Mouse (Mus musculus): Measurements from ENCODE around the gene Cacnb4. TPM values are rescaled to one million over a fixed set of nuclear protein-coding genes. Genes with fewer than 3 reads are reported as not detected.

The Cacnb4 gene
- polyA plus RNA-seq, 1 experiment from 2014 or later: 21.5 TPM

DNA sequence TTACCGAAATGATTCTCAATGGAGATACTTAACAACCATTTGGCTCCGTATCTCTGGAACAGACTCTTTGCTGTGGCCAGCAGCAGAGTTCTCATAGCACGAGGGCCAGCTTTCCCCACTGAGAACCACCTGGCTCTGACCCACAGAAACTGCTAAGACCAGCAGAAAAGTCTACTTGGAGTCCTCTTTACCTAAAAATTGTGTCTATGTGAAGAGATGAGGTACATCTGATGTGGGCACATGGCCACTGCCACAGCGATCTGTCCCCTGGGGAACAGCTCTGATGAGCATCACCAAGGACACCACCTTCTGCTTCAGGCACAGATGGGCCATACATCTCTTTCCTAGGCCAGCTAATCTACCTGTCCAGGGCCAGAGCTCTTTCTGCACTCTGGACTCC is 135.6 kb downstream of the Cacnb4 start:
- Histone ChIP-seq H3K9ac (replicated peaks; ENCODE audit: low read depth, low read length) (no peak overlapping the region), H3K4me1 (ENCODE audit: control insufficient read depth, insufficient read depth, low read length) (no peaks in the 10 kb centered on the region), H3K4me3 (ENCODE audit: low read depth, low read length) (no peak overlapping the region), H3K9me3 (ENCODE audit: control insufficient read depth, low read length) (peaks cover 3% of the 10 kb centered on the region; the same call in 1 of the 2 replicates), H3K27ac (ENCODE audit: low read depth, low read length) (no peak overlapping the region), H3K27me3 (ENCODE audit: control insufficient read depth, insufficient read depth, low read length) (no peaks in the 10 kb centered on the region), H3K4me2 (ENCODE audit: low read depth, low read length) (no peak overlapping the region), H3K36me3 (ENCODE audit: control insufficient read depth, insufficient read depth, low read length) (no peaks in the 10 kb centered on the region)
- WGBS: 94% methylated on average over 4 of the region's 4 CpGs
- no peak for ATAC-seq (ENCODE audit: low read depth)

DNA sequence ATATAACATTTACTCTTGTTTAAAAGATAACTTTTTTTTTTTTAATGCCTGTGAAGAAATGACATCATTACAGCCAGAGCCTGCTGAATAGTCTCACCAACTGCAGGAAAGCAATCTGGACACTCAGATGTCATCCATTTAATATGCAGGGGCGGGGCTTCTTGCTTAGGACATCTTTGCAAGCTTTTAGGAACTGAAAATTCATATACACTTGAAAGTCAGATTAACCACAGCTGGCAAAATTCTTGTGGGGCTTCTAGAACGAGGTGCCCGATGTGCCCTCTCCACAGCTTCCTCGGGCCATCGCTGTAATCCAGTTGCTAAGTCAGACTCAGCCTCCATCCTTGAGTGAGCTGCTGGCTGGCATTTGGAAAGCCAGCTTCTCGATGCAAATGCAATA is 137.3 kb downstream of the Cacnb4 start:
- no peaks in the 10 kb centered on the region for H3K36me3 ChIP-seq (ENCODE audit: control insufficient read depth, insufficient read depth, low read length)
- no peak for ATAC-seq (ENCODE audit: low read depth)
- no peak overlapping the region for H3K27ac ChIP-seq (ENCODE audit: low read depth, low read length)
- H3K27me3 ChIP-seq (ENCODE audit: control insufficient read depth, insufficient read depth, low read length): no peaks in the 10 kb centered on the region
- WGBS: 87% methylated on average over 6 of the region's 6 CpGs
- no peak overlapping the region for H3K4me2 ChIP-seq (ENCODE audit: low read depth, low read length)
- H3K9me3 ChIP-seq (ENCODE audit: control insufficient read depth, low read length): no peaks in the 10 kb centered on the region
- H3K4me3 ChIP-seq (ENCODE audit: low read depth, low read length): no peak overlapping the region
- no peaks in the 10 kb centered on the region for H3K4me1 ChIP-seq (ENCODE audit: control insufficient read depth, insufficient read depth, low read length)
- no peak overlapping the region for H3K9ac ChIP-seq (replicated peaks; ENCODE audit: low read depth, low read length)

DNA sequence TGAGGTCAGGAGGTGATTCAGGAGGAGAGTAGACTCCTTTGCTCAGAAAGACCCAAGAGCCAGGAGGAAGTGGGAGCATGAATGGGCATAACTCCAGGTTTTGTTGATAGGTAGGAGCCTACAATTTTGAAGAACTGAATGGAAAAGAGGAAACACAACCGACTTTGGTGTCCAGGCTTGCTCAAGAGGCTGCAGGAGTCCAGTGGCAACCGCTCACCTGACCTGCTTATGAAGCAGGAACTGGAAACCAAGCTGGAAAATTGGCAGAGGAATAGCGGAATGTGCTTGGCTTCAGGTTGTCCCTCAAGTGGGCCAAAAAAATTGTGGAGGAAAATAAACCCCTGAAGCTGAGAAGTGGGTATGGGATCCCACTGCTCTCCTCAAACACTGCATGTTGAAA is 139.0 kb downstream of the Cacnb4 start:
- ATAC-seq (ENCODE audit: low read depth): no peak
- no peaks in the 10 kb centered on the region for H3K36me3 ChIP-seq (ENCODE audit: control insufficient read depth, insufficient read depth, low read length)
- no peaks in the 10 kb centered on the region for H3K27me3 ChIP-seq (ENCODE audit: control insufficient read depth, insufficient read depth, low read length)
- no peak overlapping the region for H3K4me2 ChIP-seq (ENCODE audit: low read depth, low read length)
- H3K4me3 ChIP-seq (ENCODE audit: low read depth, low read length): no peak overlapping the region
- H3K4me1 ChIP-seq (ENCODE audit: control insufficient read depth, insufficient read depth, low read length): no peaks in the 10 kb centered on the region
- H3K27ac ChIP-seq (ENCODE audit: low read depth, low read length): no peak overlapping the region
- no peaks in the 10 kb centered on the region for H3K9me3 ChIP-seq (ENCODE audit: control insufficient read depth, low read length)
- H3K9ac ChIP-seq (replicated peaks; ENCODE audit: low read depth, low read length): no peak overlapping the region
- 89% methylated on average over 3 of the region's 3 CpGs for WGBS

DNA sequence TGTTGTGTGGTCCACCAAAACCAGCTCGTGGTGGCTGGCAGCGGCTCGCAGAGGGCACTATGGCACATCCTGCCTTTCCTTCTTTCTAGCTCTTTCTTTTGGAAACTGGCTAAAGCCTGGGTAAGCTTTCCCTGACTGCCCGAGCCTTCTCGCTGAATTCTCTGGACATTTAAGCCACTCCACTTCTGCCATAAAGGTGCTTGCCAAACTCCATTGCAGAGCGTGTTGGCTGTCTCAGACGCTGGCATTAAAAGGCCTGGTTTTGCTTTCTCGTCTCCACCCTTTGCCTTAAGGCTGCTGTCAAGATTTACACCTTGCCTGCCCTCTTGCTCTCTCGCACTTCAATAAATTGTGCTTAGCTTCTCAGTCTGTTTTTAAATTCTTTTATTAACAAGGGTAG is 139.5 kb downstream of the Cacnb4 start:
- H3K4me3 ChIP-seq (ENCODE audit: low read depth, low read length): no peak overlapping the region
- ATAC-seq (ENCODE audit: low read depth): no peak
- H3K27me3 ChIP-seq (ENCODE audit: control insufficient read depth, insufficient read depth, low read length): no peaks in the 10 kb centered on the region
- H3K27ac ChIP-seq (ENCODE audit: low read depth, low read length): no peak overlapping the region
- 84% methylated on average over 9 of the region's 9 CpGs for WGBS
- no peaks in the 10 kb centered on the region for H3K36me3 ChIP-seq (ENCODE audit: control insufficient read depth, insufficient read depth, low read length)
- no peak overlapping the region for H3K9ac ChIP-seq (replicated peaks; ENCODE audit: low read depth, low read length)
- H3K4me2 ChIP-seq (ENCODE audit: low read depth, low read length): no peak overlapping the region
- no peaks in the 10 kb centered on the region for H3K4me1 ChIP-seq (ENCODE audit: control insufficient read depth, insufficient read depth, low read length)
- H3K9me3 ChIP-seq (ENCODE audit: control insufficient read depth, low read length): no peaks in the 10 kb centered on the region

DNA sequence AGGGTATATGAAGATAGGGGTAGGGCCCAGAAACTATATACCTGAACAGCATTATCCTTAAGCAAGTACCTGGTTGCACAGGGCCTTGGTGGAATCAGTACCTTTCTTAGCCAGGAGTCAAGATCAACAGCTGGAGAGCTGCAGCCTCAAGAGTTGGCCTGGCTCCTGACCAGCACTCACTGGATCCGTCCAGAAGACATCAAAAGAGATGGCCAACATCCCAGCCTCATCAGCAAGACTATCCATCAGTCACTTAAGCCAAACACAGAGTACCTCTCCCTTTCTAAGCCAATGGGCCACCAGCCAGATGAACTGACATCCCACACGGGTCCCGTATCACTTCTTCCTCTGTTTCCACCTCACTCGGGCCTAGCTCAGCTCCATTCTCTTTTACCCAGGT is 140.1 kb downstream of the Cacnb4 start:
- Histone ChIP-seq H3K36me3 (ENCODE audit: control insufficient read depth, insufficient read depth, low read length) (no peaks in the 10 kb centered on the region), H3K4me1 (ENCODE audit: control insufficient read depth, insufficient read depth, low read length) (no peaks in the 10 kb centered on the region), H3K9me3 (ENCODE audit: control insufficient read depth, low read length) (no peaks in the 10 kb centered on the region), H3K4me3 (ENCODE audit: low read depth, low read length) (no peak overlapping the region), H3K4me2 (ENCODE audit: low read depth, low read length) (no peak overlapping the region), H3K9ac (replicated peaks; ENCODE audit: low read depth, low read length) (no peak overlapping the region), H3K27ac (ENCODE audit: low read depth, low read length) (no peak overlapping the region), H3K27me3 (ENCODE audit: control insufficient read depth, insufficient read depth, low read length) (no peaks in the 10 kb centered on the region)
- ATAC-seq (ENCODE audit: low read depth): no peak
- WGBS: 94% methylated on average over 4 of the region's 4 CpGs

DNA sequence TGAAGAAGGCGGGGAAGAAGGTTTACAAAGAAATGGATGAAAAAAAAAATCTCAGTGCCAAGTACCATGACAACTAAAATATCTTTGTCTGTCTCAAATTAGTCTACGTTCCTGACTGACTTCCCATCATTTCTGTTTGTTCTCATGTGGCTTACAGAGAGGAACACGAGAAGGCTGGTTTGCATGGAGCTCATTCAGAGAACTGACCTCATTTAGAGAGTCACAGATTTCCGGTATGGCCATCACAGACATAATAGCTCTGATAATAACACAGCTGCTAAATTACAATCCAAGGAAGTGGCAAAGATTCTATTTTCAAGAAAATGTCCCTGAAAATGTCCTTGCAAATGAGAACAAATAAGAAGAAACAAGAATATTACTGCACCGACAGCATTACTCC is 142.9 kb downstream of the Cacnb4 start:
- no peak overlapping the region for H3K4me2 ChIP-seq (ENCODE audit: low read depth, low read length)
- no peaks in the 10 kb centered on the region for H3K4me1 ChIP-seq (ENCODE audit: control insufficient read depth, insufficient read depth, low read length)
- ATAC-seq (ENCODE audit: low read depth): no peak
- no peak overlapping the region for H3K27ac ChIP-seq (ENCODE audit: low read depth, low read length)
- no peaks in the 10 kb centered on the region for H3K9me3 ChIP-seq (ENCODE audit: control insufficient read depth, low read length)
- WGBS: 82% methylated on average over 5 of the region's 5 CpGs
- no peaks in the 10 kb centered on the region for H3K36me3 ChIP-seq (ENCODE audit: control insufficient read depth, insufficient read depth, low read length)
- no peak overlapping the region for H3K4me3 ChIP-seq (ENCODE audit: low read depth, low read length)
- no peak overlapping the region for H3K9ac ChIP-seq (replicated peaks; ENCODE audit: low read depth, low read length)
- H3K27me3 ChIP-seq (ENCODE audit: control insufficient read depth, insufficient read depth, low read length): no peaks in the 10 kb centered on the region

DNA sequence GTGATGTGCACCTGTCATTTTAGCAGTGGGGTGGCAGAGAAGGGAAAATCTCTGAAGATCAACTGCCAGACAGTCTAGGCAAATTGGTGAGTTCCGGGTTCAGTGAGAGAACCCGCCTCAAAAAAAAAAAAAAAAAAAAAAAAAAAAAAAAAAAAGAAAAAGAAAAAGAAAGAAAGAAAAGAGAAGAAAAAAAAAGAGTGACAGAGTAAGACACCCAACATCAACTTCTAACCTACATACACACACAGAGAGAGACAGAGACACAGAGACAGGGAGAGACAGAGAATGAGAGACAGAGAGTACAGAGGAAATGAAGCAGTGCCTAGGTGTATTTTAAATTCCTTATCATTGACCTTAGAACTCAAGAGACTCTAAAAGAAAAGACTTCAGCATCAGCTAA is 146.1 kb downstream of the Cacnb4 start:
- 82% methylated on average over 2 of the region's 2 CpGs for WGBS
- H3K27ac ChIP-seq (ENCODE audit: low read depth, low read length): no peak overlapping the region
- no peak overlapping the region for H3K9ac ChIP-seq (replicated peaks; ENCODE audit: low read depth, low read length)
- no peak overlapping the region for H3K4me3 ChIP-seq (ENCODE audit: low read depth, low read length)
- no peak for ATAC-seq (ENCODE audit: low read depth)
- no peaks in the 10 kb centered on the region for H3K27me3 ChIP-seq (ENCODE audit: control insufficient read depth, insufficient read depth, low read length)
- H3K36me3 ChIP-seq (ENCODE audit: control insufficient read depth, insufficient read depth, low read length): no peaks in the 10 kb centered on the region
- no peak overlapping the region for H3K4me2 ChIP-seq (ENCODE audit: low read depth, low read length)
- H3K9me3 ChIP-seq (ENCODE audit: control insufficient read depth, low read length): no peaks in the 10 kb centered on the region
- H3K4me1 ChIP-seq (ENCODE audit: control insufficient read depth, insufficient read depth, low read length): no peaks in the 10 kb centered on the region

DNA sequence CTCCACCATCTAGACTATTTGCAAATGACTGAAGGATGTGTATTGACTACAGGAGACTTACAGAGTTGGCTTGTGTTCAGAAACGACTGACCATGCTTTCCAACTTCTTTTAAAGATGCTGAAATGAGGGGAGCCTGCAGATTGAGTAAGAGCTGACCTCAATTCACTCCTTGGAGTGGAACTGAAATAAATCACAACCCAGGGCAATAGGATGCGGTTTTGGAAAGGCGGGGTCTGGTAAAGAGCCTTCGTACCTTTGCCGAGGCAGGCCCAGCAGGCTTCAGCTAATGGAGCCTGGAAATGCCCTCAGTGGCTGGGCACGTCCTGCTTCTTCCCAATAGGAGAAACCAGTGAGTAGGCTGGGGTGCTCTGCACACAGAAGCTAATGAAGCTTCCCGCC is 147.4 kb downstream of the Cacnb4 start:
- no peak for ATAC-seq (ENCODE audit: low read depth)
- H3K27me3 ChIP-seq (ENCODE audit: control insufficient read depth, insufficient read depth, low read length): no peaks in the 10 kb centered on the region
- no peak overlapping the region for H3K9ac ChIP-seq (replicated peaks; ENCODE audit: low read depth, low read length)
- no peak overlapping the region for H3K27ac ChIP-seq (ENCODE audit: low read depth, low read length)
- H3K4me3 ChIP-seq (ENCODE audit: low read depth, low read length): no peak overlapping the region
- H3K9me3 ChIP-seq (ENCODE audit: control insufficient read depth, low read length): no peaks in the 10 kb centered on the region
- no peaks in the 10 kb centered on the region for H3K4me1 ChIP-seq (ENCODE audit: control insufficient read depth, insufficient read depth, low read length)
- 77% methylated on average over 7 of the region's 7 CpGs for WGBS
- H3K36me3 ChIP-seq (ENCODE audit: control insufficient read depth, insufficient read depth, low read length): no peaks in the 10 kb centered on the region
- H3K4me2 ChIP-seq (ENCODE audit: low read depth, low read length): no peak overlapping the region

DNA sequence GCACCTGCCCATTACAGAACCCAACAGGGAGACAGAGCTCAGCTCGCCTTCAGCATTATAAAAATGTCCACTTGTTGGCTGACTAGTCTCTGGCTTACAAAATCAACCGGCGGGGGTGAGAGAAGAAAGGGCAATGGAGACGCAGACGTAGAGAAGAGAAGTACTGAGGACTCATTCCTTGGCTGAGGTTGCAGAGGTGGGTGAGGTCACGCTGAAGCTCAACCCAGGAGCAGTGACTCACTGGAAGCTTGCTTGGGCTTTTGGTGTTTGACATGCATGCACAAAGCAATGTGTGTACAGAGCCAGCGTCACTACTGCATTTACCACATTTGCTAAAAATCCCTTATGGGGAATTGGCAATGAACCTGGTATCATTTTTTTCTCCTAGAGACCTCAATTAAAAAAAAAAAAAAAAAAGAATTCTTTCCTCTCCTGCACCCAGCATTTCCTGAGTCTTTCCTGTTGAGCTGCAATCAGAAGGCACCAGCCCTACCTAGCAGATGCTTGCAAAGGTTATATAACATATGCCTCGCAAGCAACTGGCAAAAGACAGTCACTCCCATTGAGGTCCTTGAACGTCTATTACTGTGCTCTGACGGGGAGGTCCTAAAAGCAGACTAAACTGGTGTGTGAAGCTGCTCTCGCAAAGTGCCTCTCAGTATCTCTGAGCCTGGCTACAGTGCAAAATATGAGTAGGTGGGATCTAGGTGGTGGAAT is 150.6 kb downstream of the Cacnb4 start:
- Histone ChIP-seq H3K9me3 (ENCODE audit: control insufficient read depth, low read length) (no peaks in the 10 kb centered on the region), H3K36me3 (ENCODE audit: control insufficient read depth, insufficient read depth, low read length) (no peaks in the 10 kb centered on the region), H3K4me3 (ENCODE audit: low read depth, low read length) (no peak overlapping the region), H3K27me3 (ENCODE audit: control insufficient read depth, insufficient read depth, low read length) (no peaks in the 10 kb centered on the region), H3K9ac (replicated peaks; ENCODE audit: low read depth, low read length) (no peak overlapping the region), H3K4me2 (ENCODE audit: low read depth, low read length) (no peak overlapping the region), H3K27ac (ENCODE audit: low read depth, low read length) (no peak overlapping the region), H3K4me1 (ENCODE audit: control insufficient read depth, insufficient read depth, low read length) (no peaks in the 10 kb centered on the region)
- 85% methylated on average over 11 of the region's 11 CpGs for WGBS
- ATAC-seq (ENCODE audit: low read depth): no peak

Measured in neural tube, embryonic 14.5 days (tissue).